Mouse (Mus musculus) ovary, postnatal 14 days (tissue): ENCODE results near the gene Slc16a1.
"Not testable (repeated sequence)": the region's sequence is repeated elsewhere in the genome, so short reads cannot be mapped to it uniquely, and the experiment has no call there.

Experiments used
- DNase-seq: peaks from one replicate; pipeline ENCODE4 v3.0.0; 2022; ENCODE audit warnings: low spot score

Gene Slc16a1

GRCm38 (mm10) chr3:104638932-104639748 lies 672 bp downstream of the Slc16a1 start:
- DNase-seq = peak; percentile 35

GRCm38 (mm10) chr3:104639749-104640368 lies 1.4 kb downstream of the Slc16a1 start:
- no peak for DNase-seq

GRCm38 (mm10) chr3:104640855-104641254 lies 2.4 kb downstream of the Slc16a1 start:
- DNase-seq = no peak

GRCm38 (mm10) chr3:104641313-104641712 lies 2.8 kb downstream of the Slc16a1 start:
- DNase-seq = no peak

- no peak for DNase-seq
Measured at GRCm38 (mm10) chr3:104643113-104643512, 4.6 kb downstream of the Slc16a1 start.

GRCm38 (mm10) chr3:104643810-104644270 lies 5.4 kb downstream of the Slc16a1 start:
- peak; percentile 32 for DNase-seq

GRCm38 (mm10) chr3:104644371-104644770 lies 5.9 kb downstream of the Slc16a1 start:
- DNase-seq = no peak

GRCm38 (mm10) chr3:104654219-104654618 lies 15.8 kb downstream of the Slc16a1 start:
- DNase-seq = no peak

GRCm38 (mm10) chr3:104654921-104655320 lies 16.5 kb downstream of the Slc16a1 start:
- no peak for DNase-seq

- DNase-seq = no peak
Measured at GRCm38 (mm10) chr3:104658706-104659105, 20.2 kb downstream of the Slc16a1 start.

GRCm38 (mm10) chr3:104659758-104660157 lies 21.3 kb downstream of the Slc16a1 start:
- DNase-seq = no peak

- no peak for DNase-seq
Measured at GRCm38 (mm10) chr3:104660522-104660921, 22.1 kb downstream of the Slc16a1 start.

GRCm38 (mm10) chr3:104662007-104662406 lies 23.5 kb downstream of the Slc16a1 start:
- DNase-seq = peak; percentile 39

GRCm38 (mm10) chr3:104662926-104663325 lies 24.5 kb downstream of the Slc16a1 start:
- DNase-seq = no peak

- no peak for DNase-seq
Measured at GRCm38 (mm10) chr3:104666950-104667349, 28.5 kb downstream of the Slc16a1 start.

GRCm38 (mm10) chr3:104667451-104667850 lies 29.0 kb downstream of the Slc16a1 start:
- no peak for DNase-seq

- no peak for DNase-seq
Measured at GRCm38 (mm10) chr3:104668989-104669388, 30.5 kb downstream of the Slc16a1 start.

GRCm38 (mm10) chr3:104669856-104670182 lies 31.4 kb downstream of the Slc16a1 start:
- DNase-seq = no peak

GRCm38 (mm10) chr3:104670183-104671020 lies 31.9 kb downstream of the Slc16a1 start:
- not testable (repeated sequence) for DNase-seq

- no peak for DNase-seq
Measured at GRCm38 (mm10) chr3:104671543-104671942, 33.1 kb downstream of the Slc16a1 start.

GRCm38 (mm10) chr3:104672041-104672440 lies 33.6 kb downstream of the Slc16a1 start:
- DNase-seq = no peak

- no peak for DNase-seq
Measured at GRCm38 (mm10) chr3:104673642-104674328, 35.3 kb downstream of the Slc16a1 start.
